Mouse (Mus musculus) forebrain, embryonic 13.5 days (tissue): ENCODE measurements at regions not wholly inside any gene's neighbourhood (a gene's known extent, or its start where the extent isn't known, plus 50 kb on each side); places are given as distances from the start of the nearest gene placed in this dataset.

ENCODE experiments used
- ATAC-seq: fragments of 200-750 bp; cut with Nextera tagmentation; 2 replicates; pipeline ENCODE4 v1.8.0; 2017
- H3K27ac ChIP-seq: fragments of 300-500 bp; sonication (generic); 2 replicates; pipeline ENCODE4 v1.5.1; 2015; ENCODE audit warnings: inconsistent platforms, mild to moderate bottlenecking, moderate library complexity
- H3K27me3 ChIP-seq: fragments of 300-500 bp; sonication (generic); 2 replicates; pipeline ENCODE4 v1.6.1; 2015; ENCODE audit warnings: mild to moderate bottlenecking, inconsistent platforms
- H3K36me3 ChIP-seq: fragments of 300-500 bp; sonication (generic); 2 replicates; pipeline ENCODE4 v1.6.1; 2015; ENCODE audit warnings: mild to moderate bottlenecking, inconsistent platforms; ENCODE audit not compliant: poor library complexity, severe bottlenecking
- H3K4me1 ChIP-seq: fragments of 300-500 bp; sonication (generic); 2 replicates; pipeline ENCODE4 v1.6.1; 2015; ENCODE audit warnings: inconsistent platforms
- H3K4me2 ChIP-seq: fragments of 300-500 bp; sonication (generic); 2 replicates; pipeline ENCODE4 v1.6.1; 2015; ENCODE audit warnings: inconsistent platforms, mild to moderate bottlenecking, moderate library complexity
- H3K4me3 ChIP-seq: fragments of 300-500 bp; sonication (generic); 2 replicates; pipeline ENCODE4 v1.5.1; 2015; ENCODE audit warnings: mild to moderate bottlenecking, inconsistent platforms
- H3K9ac ChIP-seq: fragments of 300-500 bp; sonication (generic); 2 replicates; pipeline ENCODE4 v1.6.1; 2015; ENCODE audit warnings: mild to moderate bottlenecking, inconsistent platforms
- H3K9me3 ChIP-seq: fragments of 300-500 bp; sonication (generic); replicated peaks from 2 replicates; pipeline ENCODE4 v1.6.1; 2016; ENCODE audit warnings: inconsistent platforms
- WGBS: fragments of 180-500 bp; shearing (Covaris S2); methylation state at CpG from one replicate; pipeline ENCODE4 v1.1.7; 2015; 5-methylcytosine and 5-hydroxymethylcytosine counted together

DNA sequence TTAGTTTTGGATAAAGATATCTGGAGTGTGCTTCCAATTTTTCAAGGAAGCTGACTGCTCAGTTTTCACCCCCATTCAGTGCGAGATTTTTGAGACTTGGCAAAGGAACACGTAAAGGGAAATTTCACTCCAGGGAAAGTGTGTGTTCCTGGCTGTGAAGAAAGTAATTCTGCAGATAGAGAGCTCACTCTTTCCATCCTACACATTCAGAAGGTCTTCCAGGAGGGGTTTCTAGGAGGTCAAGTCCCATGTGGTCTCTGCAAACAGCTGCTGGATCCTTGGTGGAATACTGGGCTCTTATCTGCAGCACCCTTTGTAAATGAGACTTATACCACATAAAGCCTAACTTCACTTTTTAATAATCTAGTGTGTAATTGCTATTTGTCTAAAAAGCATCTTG, 226.6 kb upstream of the Fat3 start:
- H3K9me3 ChIP-seq: no peaks in the 10 kb centered on the region
- WGBS: 88% methylated on average over 2 of the region's 2 CpGs
- no peaks in the 10 kb centered on the region for H3K36me3 ChIP-seq
- no peak overlapping the region for H3K4me2 ChIP-seq
- no peak overlapping the region for H3K9ac ChIP-seq
- H3K4me3 ChIP-seq: no peak overlapping the region
- H3K4me1 ChIP-seq: no peaks in the 10 kb centered on the region
- H3K27ac ChIP-seq: no peak overlapping the region
- no peaks in the 10 kb centered on the region for H3K27me3 ChIP-seq
- no peak for ATAC-seq

DNA sequence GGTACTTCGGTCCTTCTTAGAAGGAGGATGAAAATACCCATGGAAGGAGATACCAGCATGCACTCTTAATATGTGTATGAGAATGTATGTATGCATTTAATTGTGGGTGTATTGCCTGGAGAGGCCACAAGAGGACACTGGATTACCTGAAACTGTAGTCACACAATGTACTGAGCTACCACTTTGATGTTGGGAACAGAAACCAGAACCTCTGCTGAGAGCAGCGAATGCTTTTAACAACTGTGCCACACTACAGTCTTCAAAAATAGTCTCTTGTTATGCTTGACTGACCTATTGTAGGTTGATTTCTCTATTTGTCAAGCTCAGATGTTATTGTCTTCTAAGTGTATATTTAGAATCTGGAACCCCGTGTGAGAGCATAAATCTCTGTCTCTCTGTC, 201.3 kb upstream of the Fat3 start:
- Histone ChIP-seq H3K27me3 (no peaks in the 10 kb centered on the region), H3K4me1 (no peaks in the 10 kb centered on the region), H3K9ac (no peak overlapping the region), H3K9me3 (no peaks in the 10 kb centered on the region), H3K36me3 (no peaks in the 10 kb centered on the region), H3K4me3 (no peak overlapping the region), H3K27ac (no peak overlapping the region), H3K4me2 (no peak overlapping the region)
- 92% methylated on average over 3 of the region's 3 CpGs for WGBS
- ATAC-seq: no peak

DNA sequence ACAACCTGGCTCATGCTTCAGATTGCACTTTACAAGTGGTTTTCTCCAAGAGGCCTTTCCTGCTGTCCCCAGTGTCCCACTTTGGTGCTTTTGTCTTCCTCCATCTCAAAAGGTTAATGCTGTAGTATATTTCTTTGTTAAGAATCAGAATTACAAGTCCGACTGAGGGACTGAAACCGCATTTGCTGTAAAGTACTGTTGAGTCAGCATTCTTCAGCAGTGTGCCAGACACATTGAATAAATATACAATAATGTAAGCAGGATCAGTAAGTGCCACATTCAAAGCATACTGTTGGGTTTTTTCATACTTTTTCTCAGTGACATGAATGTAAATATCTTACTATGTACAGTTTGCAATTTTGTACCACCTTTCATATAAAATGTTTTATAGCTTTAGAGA, 160.4 kb upstream of the Fat3 start:
- no peaks in the 10 kb centered on the region for H3K36me3 ChIP-seq
- ATAC-seq: no peak
- WGBS: 62% methylated on average over 2 of the region's 2 CpGs
- H3K4me1 ChIP-seq: peaks cover 11% of the 10 kb centered on the region; the same call in 1 of the 2 replicates
- H3K9me3 ChIP-seq: no peaks in the 10 kb centered on the region
- H3K4me2 ChIP-seq: no peak overlapping the region
- no peak overlapping the region for H3K4me3 ChIP-seq
- no peak overlapping the region for H3K27ac ChIP-seq
- no peaks in the 10 kb centered on the region for H3K27me3 ChIP-seq
- H3K9ac ChIP-seq: no peak overlapping the region

DNA sequence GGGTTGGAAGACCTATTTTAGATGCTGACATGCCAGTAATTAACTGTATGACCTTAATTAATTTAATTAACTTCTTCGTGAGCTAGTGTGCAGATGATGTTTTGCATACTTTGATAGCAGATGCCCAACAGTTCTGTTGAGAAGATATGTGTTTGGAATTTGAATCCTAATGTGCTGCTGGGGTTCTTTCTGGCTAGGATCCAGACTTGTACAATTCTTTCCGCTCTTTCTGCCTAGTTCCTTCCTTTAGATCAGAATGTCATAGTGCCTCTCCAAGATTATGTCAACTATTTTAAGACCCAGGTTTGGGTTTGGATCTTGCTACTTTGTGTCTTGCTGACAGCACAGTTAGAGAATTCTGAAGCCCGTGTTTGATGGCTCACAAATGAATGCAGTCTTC, 159.9 kb upstream of the Fat3 start:
- Histone ChIP-seq H3K36me3 (no peaks in the 10 kb centered on the region), H3K9me3 (no peaks in the 10 kb centered on the region), H3K27me3 (no peaks in the 10 kb centered on the region), H3K9ac (no peak overlapping the region), H3K4me2 (no peak overlapping the region), H3K4me3 (no peak overlapping the region), H3K27ac (no peak overlapping the region), H3K4me1 (peaks cover 11% of the 10 kb centered on the region; the same call in 1 of the 2 replicates)
- peak; percentile 61; the same call in 1 of the 2 replicates for ATAC-seq
- 56% methylated on average over 3 of the region's 3 CpGs for WGBS
